Comparison of ENCODE assay signal across 19 mouse cellular contexts in genomic region chr10:125679644-125680043, GRCm38 (mm10).
DNase-seq lines count a peak whose midpoint lies in the region; ATAC-seq and TF ChIP-seq lines count a peak whose summit lies in the region.
"Had no signal": no experiment of that assay in that cellular context is flagged by ENCODE, and none has a peak within 500 bp of the region (broad histone marks: within the 10 kb centered on the region; RNA-seq: fewer than 3 reads in every experiment).

No protein-coding gene starts in this region.

- no peak for TF ChIP-seq EP300 in heart, adult 2 months (IDR thresholded peaks at IDR 0.05; ENCODE audit: insufficient read depth, low read depth, low read length)

- TF ChIP-seq CTCF in heart, adult 2 months (IDR thresholded peaks at IDR 0.05): peak; percentile 25; the same call in 1 of the 2 replicates
- TF ChIP-seq CTCF in lung, embryonic 14.5 days (IDR thresholded peaks at IDR 0.05; ENCODE audit: low read depth): peak; percentile 26; the same call in 1 of the 2 replicates
- TF ChIP-seq CTCF in cortical plate, adult 2 months (IDR thresholded peaks at IDR 0.05; ENCODE audit: extremely low read depth, insufficient read depth, low read length): 0 out of 2 replicates have a peak, but pooled peaks have one; percentile 5

- H3K9ac ChIP-seq in heart, adult 2 months (ENCODE audit: low read depth, low read length): no peak overlapping the region
- no peak overlapping the region for H3K9ac ChIP-seq in heart, embryonic 11.5 days (ENCODE audit: low read depth, low read length)
- no peak overlapping the region for H3K9ac ChIP-seq in lung, embryonic 14.5 days
- H3K9ac ChIP-seq in ES-E14 (ENCODE audit: insufficient read depth, low read depth, low read length, poor library complexity, severe bottlenecking): no peak overlapping the region
- H3K9ac ChIP-seq: limb, embryonic 15.5 days had no signal

- H3K36me3 ChIP-seq in heart, adult 2 months (ENCODE audit: control insufficient read depth, insufficient read depth, low read length): no peaks in the 10 kb centered on the region
- no peaks in the 10 kb centered on the region for H3K36me3 ChIP-seq in heart, embryonic 11.5 days (ENCODE audit: control insufficient read depth, insufficient read depth, low read length)
- H3K36me3 ChIP-seq in lung, embryonic 14.5 days (ENCODE audit: insufficient read depth): no peaks in the 10 kb centered on the region
- H3K36me3 ChIP-seq in ES-E14 (ENCODE audit: control insufficient read depth, insufficient read depth, low read length, poor library complexity, severe bottlenecking): no peaks in the 10 kb centered on the region
- no peaks in the 10 kb centered on the region for H3K36me3 ChIP-seq in heart, embryonic 10.5 days
- H3K36me3 ChIP-seq: limb, embryonic 15.5 days; midbrain, embryonic 10.5 days had no signal

- no peak for TF ChIP-seq POLR2A in heart, adult 2 months (IDR thresholded peaks at IDR 0.05; ENCODE audit: insufficient read depth, low read depth, low read length)
- TF ChIP-seq POLR2A in cortical plate, adult 2 months (IDR thresholded peaks at IDR 0.05; ENCODE audit: extremely low read depth, insufficient read depth, low read length): no peak

- ATAC-seq in heart, embryonic 11.5 days (replicated peaks; ENCODE audit: insufficient number of reproducible peaks, low FRiP score, low TSS enrichment): no peak
- ATAC-seq in lung, embryonic 14.5 days (ENCODE audit: insufficient read depth): no peak
- ATAC-seq: forebrain, embryonic 16.5 days had no signal

- H3K4me2 ChIP-seq in heart, embryonic 11.5 days: no peak overlapping the region
- no peak overlapping the region for H3K4me2 ChIP-seq in lung, embryonic 14.5 days
- H3K4me2 ChIP-seq: limb, embryonic 15.5 days had no signal

- no peaks in the 10 kb centered on the region for H3K4me1 ChIP-seq in heart, adult 2 months (ENCODE audit: control insufficient read depth, insufficient read depth, low read length)
- no peaks in the 10 kb centered on the region for H3K4me1 ChIP-seq in heart, embryonic 11.5 days (ENCODE audit: control insufficient read depth, insufficient read depth, low read length)
- H3K4me1 ChIP-seq in lung, embryonic 14.5 days (ENCODE audit: insufficient read depth): no peaks in the 10 kb centered on the region
- H3K4me1 ChIP-seq in ES-E14 (ENCODE audit: control insufficient read depth in 2 of 2, insufficient read depth in 2 of 2, low read length in 2 of 2, poor library complexity in 1 of 2): no peaks in the 10 kb centered on the region
- H3K4me1 ChIP-seq in cortical plate, adult 2 months (ENCODE audit: control insufficient read depth, insufficient read depth, low read length): no peaks in the 10 kb centered on the region
- no peaks in the 10 kb centered on the region for H3K4me1 ChIP-seq in heart, embryonic 10.5 days
- H3K4me1 ChIP-seq: limb, embryonic 15.5 days; midbrain, embryonic 10.5 days had no signal

- no peak overlapping the region for H3K27ac ChIP-seq in heart, adult 2 months
- H3K27ac ChIP-seq in heart, embryonic 11.5 days (ENCODE audit: low read depth, low read length): no peak overlapping the region
- H3K27ac ChIP-seq in lung, embryonic 14.5 days (ENCODE audit: low read depth): no peak overlapping the region
- H3K27ac ChIP-seq in ES-E14 (ENCODE audit: insufficient read depth, low read depth, low read length, poor library complexity, severe bottlenecking): no peak overlapping the region
- no peak overlapping the region for H3K27ac ChIP-seq in cortical plate, adult 2 months (ENCODE audit: insufficient read depth, low read length)
- H3K27ac ChIP-seq in heart, embryonic 10.5 days: no peak overlapping the region
- H3K27ac ChIP-seq: gastrocnemius, adult 2 months; limb, embryonic 15.5 days; midbrain, embryonic 10.5 days had no signal

- H3K4me3 ChIP-seq in heart, adult 2 months: no peak overlapping the region
- no peak overlapping the region for H3K4me3 ChIP-seq in heart, embryonic 11.5 days (ENCODE audit: low read depth, low read length)
- H3K4me3 ChIP-seq in lung, embryonic 14.5 days (ENCODE audit: low read depth, low read length): no peak overlapping the region
- H3K4me3 ChIP-seq in ES-E14 (ENCODE audit: insufficient read depth in 1 of 2, low read depth in 1 of 2, low read length in 2 of 2, poor library complexity in 1 of 2, severe bottlenecking in 1 of 2): no peak overlapping the region
- H3K4me3 ChIP-seq in cortical plate, adult 2 months (ENCODE audit: insufficient read depth, low read length): no peak overlapping the region
- no peak overlapping the region for H3K4me3 ChIP-seq in heart, embryonic 10.5 days
- H3K4me3 ChIP-seq: erythroblast, embryonic 14.5 days; gastrocnemius, adult 2 months; limb, embryonic 15.5 days; midbrain, embryonic 10.5 days; myocyte had no signal

- H3K27me3 ChIP-seq in heart, adult 2 months (ENCODE audit: control insufficient read depth, insufficient read depth, low read length): no peaks in the 10 kb centered on the region
- no peaks in the 10 kb centered on the region for H3K27me3 ChIP-seq in heart, embryonic 11.5 days (ENCODE audit: control insufficient read depth, insufficient read depth, low read length)
- no peaks in the 10 kb centered on the region for H3K27me3 ChIP-seq in lung, embryonic 14.5 days (ENCODE audit: insufficient read depth, low read length)
- H3K27me3 ChIP-seq in heart, embryonic 10.5 days (ENCODE audit: insufficient read depth, poor library complexity, severe bottlenecking): no peaks in the 10 kb centered on the region
- H3K27me3 ChIP-seq: limb, embryonic 15.5 days had no signal

- 66% methylated on average over 7 of the region's 7 CpGs for WGBS in heart, adult 2 months
- WGBS in heart, embryonic 11.5 days (ENCODE audit: insufficient replicate concordance): 70% methylated on average over 7 of the region's 7 CpGs
- WGBS in lung, embryonic 14.5 days: 64% methylated on average over 7 of the region's 7 CpGs
- WGBS in heart, embryonic 10.5 days: 67% methylated on average over 7 of the region's 7 CpGs

- intact Hi-C loops in heart, adult 2 months (cut with DNase I): no loop called here

- in situ Hi-C loops in ES-E14 (cut with MboI; ENCODE audit: low sequenced_read_pairs in 2 of 2, unreplicated experiment in 2 of 2): no loop called here

- no peak for DNase-seq in heart, adult 2 months
- DNase-seq in lung, embryonic 14.5 days: peak; percentile 16
- DNase-seq in lung, adult 18-20 months: no peak
- peak; percentile 31 for DNase-seq in ES-E14 (ENCODE audit: low read depth, low spot score)
- DNase-seq in spleen, postnatal 4 days (ENCODE audit: low spot score in 2 of 2): no peak
- no peak for DNase-seq in heart, embryonic 10.5 days (ENCODE audit: low spot score)
- DNase-seq: cerebellum, adult 11-12 months; gastrocnemius, adult 2 months; heart, adult 18-20 months; heart, postnatal 10 days; right cerebral cortex, postnatal 14 days; thymus, adult 18-20 months had no signal

- H3K9me3 ChIP-seq in heart, embryonic 11.5 days (replicated peaks; ENCODE audit: control insufficient read depth, low read length): no peaks in the 10 kb centered on the region
- H3K9me3 ChIP-seq in lung, embryonic 14.5 days (ENCODE audit: low read depth, low read length): no peaks in the 10 kb centered on the region
- H3K9me3 ChIP-seq in ES-E14 (ENCODE audit: control insufficient read depth, insufficient read depth, low read depth, low read length): no peaks in the 10 kb centered on the region
- no peaks in the 10 kb centered on the region for H3K9me3 ChIP-seq in heart, embryonic 10.5 days
- H3K9me3 ChIP-seq: limb, embryonic 15.5 days; midbrain, embryonic 10.5 days had no signal

- H3K79me2 ChIP-seq in heart, adult 2 months (replicated peaks; ENCODE audit: control insufficient read depth, insufficient read depth, low read length): no peaks in the 10 kb centered on the region

TF ChIP-seq in ES-E14, 5 proteins besides CTCF, POLR2A, EP300 and RAD21:
- TF ChIP-seq ZC3H11A (IDR thresholded peaks at IDR 0.05; ENCODE audit: borderline replicate concordance, low read depth, low read length) (no peak), HCFC1 (IDR thresholded peaks at IDR 0.05; ENCODE audit: borderline replicate concordance, insufficient read depth, low read length) (no peak), MAFK (IDR thresholded peaks at IDR 0.05; ENCODE audit: insufficient read depth, low read depth, low read length) (no peak), ZNF384 (IDR thresholded peaks at IDR 0.05; ENCODE audit: low read depth, low read length) (no peak), CHD2 (IDR thresholded peaks at IDR 0.05; ENCODE audit: low read depth, low read length) (no peak)
TF ChIP-seq in ES-E14: peak in this region for 0.

Comparison
In these comparisons a context has a peak if more than half of its experiments do, and no peak if none do; other contexts are left out.
1. DNase-seq: peak in lung, embryonic 14.5 days (single experiment) and ES-E14 (single experiment); none in heart, adult 2 months (0 of 2), lung, adult 18-20 months (0 of 2), spleen, postnatal 4 days (0 of 2) and heart, embryonic 10.5 days (single experiment).
2. Peak in every context shown above with its lines, with median percentiles within 50 percentile points of each other: CTCF ChIP-seq.